Mouse (Mus musculus) spleen, adult 2 months (tissue): ENCODE data around the gene Rab30. TPM values are rescaled to one million over a fixed set of nuclear protein-coding genes. Genes with fewer than 3 reads are reported as not detected.

ENCODE experiments used
- DNase-seq, 2 experiments: peaks; one replicate each; pipeline versions ENCODE4 v3.0.0 to v3.0.0-alpha.2; 2012 to 2021; ENCODE audit warnings: low spot score in 2 of 2, low read depth in 1 of 2
- H3K27ac ChIP-seq: fragments of 200-500 bp; 2 replicates; pipeline ENCODE4 v1.5.1; 2012; ENCODE audit warnings: low read length, inconsistent platforms; ENCODE audit not compliant: insufficient read depth
- H3K27me3 ChIP-seq: fragments of 200-500 bp; 2 replicates; pipeline ENCODE4 v1.6.1; 2012; ENCODE audit warnings: mild to moderate bottlenecking, moderate library complexity, low read length, inconsistent platforms; ENCODE audit not compliant: control insufficient read depth, insufficient read depth
- H3K36me3 ChIP-seq: fragments of 200-500 bp; 2 replicates; pipeline ENCODE4 v1.6.1; 2012; ENCODE audit warnings: mild to moderate bottlenecking, low read length, inconsistent platforms; ENCODE audit not compliant: control insufficient read depth, insufficient read depth
- H3K4me1 ChIP-seq: fragments of 200-500 bp; 2 replicates; pipeline ENCODE4 v1.6.1; 2011; ENCODE audit warnings: inconsistent platforms; ENCODE audit not compliant: control insufficient read depth, insufficient read depth, insufficient read length
- H3K4me3 ChIP-seq: fragments of 200-500 bp; 2 replicates; pipeline ENCODE4 v1.5.1; 2011; ENCODE audit warnings: mild to moderate bottlenecking, inconsistent platforms; ENCODE audit not compliant: insufficient read depth, insufficient read length; ENCODE audit errors: extremely low read depth
- CTCF ChIP-seq: fragments of 200-500 bp; IDR thresholded peaks from 2 replicates; pipeline ENCODE4 v1.5.1; 2011; ENCODE audit warnings: mild to moderate bottlenecking, inconsistent platforms; ENCODE audit not compliant: insufficient read depth, insufficient read length, insufficient replicate concordance; ENCODE audit errors: extremely low read depth
- POLR2A ChIP-seq: fragments of 200-500 bp; IDR thresholded peaks from 2 replicates; pipeline ENCODE4 v1.6.1; 2011; ENCODE audit warnings: low read depth, low read length, inconsistent platforms
- WGBS: fragments of 180-500 bp; shearing (Covaris S2); methylation state at CpG from one replicate; pipeline ENCODE4 v1.1.7; 2018; 5-methylcytosine and 5-hydroxymethylcytosine counted together
- polyA plus RNA-seq: library from polyadenylated mRNA; depleted of rRNA; stranded (reverse); fragments of >200 nt; gene quantifications from 2 replicates; pipeline ENCODE4 v1.2.3, GENCODE M21; 2012

Rab30 gene
- polyA plus RNA-seq, 1 experiment, result 4.2 TPM

- no peak overlapping the region for H3K4me3 ChIP-seq
- WGBS, result 81% methylated on average over 12 of the region's 12 CpGs
Measured at GRCm38 (mm10) chr7:92783166-92783806, 41.9 kb downstream of the Rab30 start.

GRCm38 (mm10) chr7:92783914-92784313 lies 42.5 kb downstream of the Rab30 start:
- DNase-seq, result no peak
- H3K4me1 ChIP-seq, result peaks cover 2% of the 10 kb centered on the region; the same call in 1 of the 2 replicates
- no peak for TF ChIP-seq POLR2A
- TF ChIP-seq CTCF, result no peak
- 95% methylated on average over 11 of the region's 11 CpGs for WGBS
- no peak overlapping the region for H3K27ac ChIP-seq
- no peaks in the 10 kb centered on the region for H3K36me3 ChIP-seq
- H3K27me3 ChIP-seq, result no peaks in the 10 kb centered on the region
- no peak overlapping the region for H3K4me3 ChIP-seq

More at GRCm38 (mm10) chr7:92783166-92783806, 41.9 kb downstream of the Rab30 start:
- DNase-seq, result no peak
- TF ChIP-seq POLR2A (no peak), CTCF (no peak)
- peaks cover 2% of the 10 kb centered on the region; the same call in 1 of the 2 replicates for H3K4me1 ChIP-seq
- H3K27me3 ChIP-seq, result no peaks in the 10 kb centered on the region
- H3K27ac ChIP-seq, result no peak overlapping the region
- no peaks in the 10 kb centered on the region for H3K36me3 ChIP-seq

- H3K4me3 ChIP-seq, result no peak overlapping the region
- no peak for TF ChIP-seq POLR2A
- TF ChIP-seq CTCF, result no peak
- WGBS, result 85% methylated on average over 5 of the region's 5 CpGs
- H3K27me3 ChIP-seq, result no peaks in the 10 kb centered on the region
- no peak for DNase-seq
- no peaks in the 10 kb centered on the region for H3K4me1 ChIP-seq
- no peak overlapping the region for H3K27ac ChIP-seq
- H3K36me3 ChIP-seq, result no peaks in the 10 kb centered on the region
Measured at GRCm38 (mm10) chr7:92795749-92796148, 54.3 kb downstream of the Rab30 start.

GRCm38 (mm10) chr7:92796813-92797212 lies 55.4 kb downstream of the Rab30 start:
- 81% methylated on average over 8 of the region's 8 CpGs for WGBS
- no peak for TF ChIP-seq CTCF
- no peak for TF ChIP-seq POLR2A

GRCm38 (mm10) chr7:92799665-92800595 lies 58.5 kb downstream of the Rab30 start:
- no peak overlapping the region for H3K27ac ChIP-seq
- no peaks in the 10 kb centered on the region for H3K4me1 ChIP-seq
- no peaks in the 10 kb centered on the region for H3K36me3 ChIP-seq
- H3K27me3 ChIP-seq, result no peaks in the 10 kb centered on the region
- DNase-seq, result no peak
- TF ChIP-seq POLR2A (no peak), CTCF (no peak)
- 87% methylated on average over 10 of the region's 10 CpGs for WGBS
- no peak overlapping the region for H3K4me3 ChIP-seq

More at GRCm38 (mm10) chr7:92796813-92797212, 55.4 kb downstream of the Rab30 start:
- no peak overlapping the region for H3K27ac ChIP-seq
- no peaks in the 10 kb centered on the region for H3K36me3 ChIP-seq
- no peaks in the 10 kb centered on the region for H3K27me3 ChIP-seq
- no peaks in the 10 kb centered on the region for H3K4me1 ChIP-seq
- H3K4me3 ChIP-seq, result no peak overlapping the region
- DNase-seq, result no peak

GRCm38 (mm10) chr7:92802158-92802557 lies 60.8 kb downstream of the Rab30 start:
- Histone ChIP-seq H3K36me3 (no peaks in the 10 kb centered on the region), H3K27ac (no peak overlapping the region), H3K4me3 (no peak overlapping the region), H3K4me1 (no peaks in the 10 kb centered on the region; the same call in 1 of the 2 replicates), H3K27me3 (no peaks in the 10 kb centered on the region)
- no peak for DNase-seq
- TF ChIP-seq POLR2A (no peak), CTCF (no peak)
- WGBS, result 85% methylated on average over 4 of the region's 4 CpGs
